Mouse (Mus musculus): Measurements from ENCODE around the gene Ccdc124.
A peak's percentile ranks its signal among the peaks of the same experiment; 100 is the strongest.

GRCm38 (mm10) chr8:70844523-70844922, 29.2 kb downstream of the Ccdc124 start:
- TF ChIP-seq POLR2A (IDR thresholded peaks at IDR 0.05; ENCODE audit: insufficient read depth, low read length) (no peak), CTCF (IDR thresholded peaks at IDR 0.05; ENCODE audit: low read depth, low read length) (peak; percentile 96)
